Mouse (Mus musculus) heart, adult 11 months (tissue): ENCODE data around the gene Ptgdr2.

ENCODE experiments used
- DNase-seq: peaks from one replicate; pipeline ENCODE4 v3.0.0; 2022

Gene Ptgdr2

DNA sequence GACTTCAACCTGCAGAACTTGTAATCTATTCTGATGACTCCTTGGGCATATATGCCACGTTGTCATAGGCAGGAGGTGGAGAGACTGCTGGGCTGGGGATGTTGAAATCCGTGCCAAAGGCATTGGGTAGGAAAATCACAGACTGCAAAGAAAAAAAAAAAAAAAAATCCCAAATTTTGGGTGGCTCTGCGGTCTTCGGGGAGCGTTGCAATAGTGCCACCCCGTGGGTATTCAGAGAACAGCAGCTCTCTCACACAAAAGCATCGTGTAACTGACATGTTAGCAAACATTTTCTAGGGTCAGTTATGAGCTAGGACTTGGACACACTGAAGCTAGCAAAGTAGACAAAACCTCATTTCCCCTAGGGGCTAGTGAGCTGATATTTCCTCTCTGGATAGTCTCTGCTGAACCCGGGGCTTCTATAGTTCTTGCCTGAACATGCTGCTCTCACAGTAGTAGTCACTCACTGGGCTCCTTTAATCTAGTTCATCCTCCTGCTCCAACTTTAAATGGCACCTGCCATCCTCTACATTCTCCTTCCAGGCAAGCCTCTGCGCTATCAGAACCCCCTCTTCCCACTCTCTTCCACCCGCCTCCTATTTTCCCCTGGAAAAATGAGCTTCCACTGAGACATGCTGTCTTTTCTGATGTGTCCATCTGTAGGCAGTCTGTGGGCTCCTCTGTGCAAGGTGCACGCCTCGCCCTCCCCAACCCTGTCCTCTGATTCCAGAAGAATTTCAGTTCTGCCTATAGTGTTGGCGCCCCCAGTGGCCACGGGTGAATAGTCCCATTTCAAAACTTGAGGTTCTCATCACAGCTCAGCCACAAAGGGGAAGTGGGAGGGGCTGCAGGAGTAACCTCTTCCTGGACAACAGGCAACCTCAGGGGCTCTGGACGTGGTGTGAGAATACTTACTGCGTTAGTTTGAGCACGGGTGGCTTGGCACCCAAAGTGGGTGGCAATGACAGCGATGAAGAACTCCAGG is 42.5 kb downstream of the Ptgdr2 start:
- peak; percentile 98 for DNase-seq

GRCm38 (mm10) chr19:10980210-10980609 is 43.2 kb downstream of the Ptgdr2 start:
- DNase-seq: peak; percentile 91

DNA sequence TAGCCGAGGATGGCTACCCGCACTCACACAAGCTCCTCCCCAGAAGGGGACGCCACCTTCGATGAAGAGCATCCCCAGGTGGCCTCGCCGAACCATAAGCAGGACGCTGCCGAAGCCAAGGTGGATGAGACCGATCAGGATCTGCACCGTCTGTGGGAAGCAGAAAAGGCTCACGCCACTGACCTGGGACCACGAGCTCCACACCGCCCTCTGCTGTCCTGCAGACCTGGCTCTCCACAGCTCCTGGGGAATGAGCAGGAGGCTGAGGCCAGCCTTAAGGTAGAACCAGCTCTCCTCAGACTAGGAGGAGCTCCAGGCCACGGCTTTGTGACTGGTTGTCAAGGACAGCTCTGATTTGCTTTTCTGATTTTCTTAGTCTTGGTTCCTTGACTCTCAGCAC is 46.2 kb downstream of the Ptgdr2 start:
- DNase-seq: no peak

GRCm38 (mm10) chr19:10984551-10984950 is 47.6 kb downstream of the Ptgdr2 start:
- DNase-seq: no peak

DNA sequence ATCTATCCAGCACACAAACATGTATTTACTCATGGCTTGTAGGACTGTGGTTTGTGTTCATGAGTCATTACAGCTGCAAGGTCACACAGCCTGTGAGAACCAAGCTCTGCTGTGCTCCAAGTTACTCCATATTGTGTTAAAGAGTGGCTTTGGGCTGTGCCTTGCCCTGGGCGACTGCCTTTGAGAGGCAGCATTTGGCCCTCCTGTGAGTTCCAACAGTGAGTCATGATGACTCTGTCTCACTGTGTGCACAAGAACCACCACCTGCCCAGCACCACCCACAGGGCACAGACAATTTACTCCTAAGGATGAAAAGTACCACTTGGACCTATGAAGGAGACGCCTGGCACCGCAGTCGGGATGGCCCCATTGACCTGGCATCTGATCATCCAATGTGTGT is 48.9 kb downstream of the Ptgdr2 start:
- no peak for DNase-seq

- DNase-seq: no peak
These were observed 51.6 kb downstream of the Ptgdr2 start for GRCm38 (mm10) chr19:10988563-10988962.

DNA sequence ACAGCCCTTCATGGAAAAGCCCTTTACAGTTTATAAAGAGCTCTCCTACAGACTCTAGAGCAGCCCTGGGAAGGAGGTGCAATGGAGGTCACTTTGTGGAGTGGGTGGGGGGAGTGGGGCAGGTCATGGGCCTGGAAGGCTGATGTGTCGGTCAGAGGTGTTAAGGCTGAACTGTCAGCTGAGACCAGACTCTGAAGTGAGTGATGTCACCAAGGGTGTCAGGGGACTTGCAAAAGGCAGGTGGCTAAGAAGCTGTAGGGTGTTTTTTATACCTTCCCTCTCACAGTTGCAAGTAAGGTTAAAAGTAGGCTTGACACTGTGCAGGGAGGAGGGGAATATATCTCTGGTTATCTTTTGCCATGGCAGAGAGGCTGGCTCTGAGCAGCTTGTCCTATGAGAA is 53.8 kb downstream of the Ptgdr2 start:
- DNase-seq: no peak

- DNase-seq: no peak
These were observed 55.0 kb downstream of the Ptgdr2 start for GRCm38 (mm10) chr19:10991911-10992310.
